Mouse (Mus musculus) induced T-regulatory cell, adult 2 months (primary cell): ENCODE measurements around the gene Gtf2e1.
A peak's percentile ranks its signal among the peaks of the same experiment; 100 is the strongest.

Experiments
- DNase-seq: peaks from one replicate; pipeline ENCODE4 v3.0.0-alpha.2; 2012; ENCODE audit warnings: low read depth

Gtf2e1 gene

DNA sequence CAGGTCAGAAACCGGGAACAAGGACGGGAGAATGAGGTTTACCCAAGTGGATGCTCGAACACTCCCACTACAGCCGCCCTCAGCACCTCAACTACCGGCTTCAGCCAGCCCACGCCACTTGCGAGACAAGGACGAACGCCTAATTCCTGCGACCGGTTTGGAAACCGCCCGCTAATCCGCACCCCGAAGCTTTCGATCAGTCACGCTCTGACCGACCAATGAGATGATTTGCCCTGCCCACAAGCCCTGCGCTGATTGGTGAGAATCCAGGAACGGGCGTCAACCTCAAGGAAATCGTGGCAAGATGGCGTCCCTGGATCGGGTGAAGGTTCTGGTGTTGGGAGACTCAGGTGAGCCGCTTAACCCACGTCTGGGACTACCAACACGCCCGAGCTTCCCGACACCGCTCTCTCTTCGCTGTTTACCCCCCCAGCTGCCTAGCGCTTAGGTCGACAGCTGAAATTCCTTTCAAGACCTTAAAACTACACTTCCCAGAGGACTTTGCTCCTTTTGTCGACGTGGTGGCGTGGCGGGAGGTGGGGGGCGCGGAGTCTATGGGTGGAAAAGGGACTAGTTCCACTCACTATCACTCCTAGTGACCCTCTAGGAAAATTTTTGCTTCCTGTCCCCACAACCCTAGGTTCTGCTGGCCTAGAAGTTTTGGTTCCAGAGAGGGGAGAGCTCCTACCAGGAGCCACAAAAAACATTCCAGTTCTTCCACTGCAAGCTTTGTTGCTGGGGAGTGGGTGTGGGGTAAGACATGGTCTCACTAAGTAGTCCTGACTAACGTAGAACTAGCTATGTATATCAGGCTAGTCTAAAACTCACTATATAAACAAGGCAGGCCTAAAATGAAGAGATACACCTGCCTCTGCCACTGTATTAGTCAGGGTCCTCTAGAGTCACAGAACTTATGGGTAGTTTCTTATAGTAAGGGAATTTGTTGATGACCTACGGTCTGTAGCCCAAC is at the start of gene Gtf2e1, which contains the start of gene Rabl3:
Gtf2e1 (minus strand) TSS at position 179 of the 970 bp plus-strand sequence.
Rabl3 (plus strand) TSS at position 275 of the 970 bp plus-strand sequence.
- peak; percentile 99 for DNase-seq

DNA sequence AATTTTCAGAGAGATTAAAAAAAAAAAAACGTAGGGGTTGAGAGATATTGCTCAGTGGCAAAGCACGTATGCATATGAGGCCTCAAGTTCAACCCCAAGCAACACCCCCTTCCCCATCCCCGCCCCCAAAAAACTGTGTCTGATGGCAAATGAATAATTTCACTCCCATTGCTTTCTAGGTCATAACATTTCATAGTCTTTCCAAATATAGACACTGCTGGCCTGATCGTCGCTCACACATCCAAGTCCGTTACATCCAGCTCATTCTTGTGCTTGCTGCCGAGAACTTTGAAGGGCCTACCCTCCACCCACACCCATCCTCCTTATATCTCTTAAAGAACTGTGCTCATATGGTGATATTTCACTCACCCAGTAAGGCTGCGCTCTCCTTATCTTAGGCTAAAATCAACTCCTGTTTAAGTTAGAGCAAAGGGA is 45.6 kb upstream of the Gtf2e1 start:
- DNase-seq: no peak

DNA sequence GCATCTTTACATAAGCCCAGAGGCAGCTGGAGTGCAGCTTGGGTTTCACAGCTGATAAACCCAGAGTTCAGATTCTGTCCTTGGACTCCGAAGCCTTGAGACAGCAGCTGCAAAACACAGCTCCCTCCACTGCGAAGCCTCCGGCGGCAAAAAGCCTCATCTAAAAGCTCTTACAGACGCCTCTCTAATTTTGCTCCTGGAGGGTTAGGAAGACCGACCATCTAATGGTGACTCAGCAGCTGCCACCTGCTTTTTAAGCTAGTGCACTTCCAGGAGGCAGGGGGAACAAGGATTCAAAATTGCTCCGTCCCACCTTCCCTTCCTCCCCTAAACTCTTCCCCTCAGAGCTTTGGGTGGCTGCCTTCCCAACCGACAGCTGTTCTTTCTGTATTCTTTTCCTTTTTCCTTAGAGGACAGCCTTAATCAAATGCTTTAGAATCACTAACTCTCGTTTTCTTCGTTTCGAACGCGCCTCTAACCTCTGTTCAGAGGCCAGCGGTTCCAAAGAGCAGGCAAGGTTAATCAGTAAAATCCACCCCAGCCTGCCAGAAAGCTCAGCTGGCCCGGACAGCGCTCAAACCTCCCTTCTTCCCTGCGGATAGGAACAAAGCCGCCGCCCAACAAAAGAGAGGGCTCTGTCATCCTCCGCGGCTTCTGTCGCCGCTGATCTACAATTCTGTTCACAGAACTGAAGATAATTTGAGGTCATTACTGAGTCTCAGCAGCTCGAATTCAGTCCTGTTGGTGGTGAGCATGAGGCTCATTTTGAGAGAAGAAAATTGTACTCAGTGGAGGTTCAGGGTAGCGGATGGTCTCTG is 44.8 kb upstream of the Gtf2e1 start:
- DNase-seq: no peak

DNA sequence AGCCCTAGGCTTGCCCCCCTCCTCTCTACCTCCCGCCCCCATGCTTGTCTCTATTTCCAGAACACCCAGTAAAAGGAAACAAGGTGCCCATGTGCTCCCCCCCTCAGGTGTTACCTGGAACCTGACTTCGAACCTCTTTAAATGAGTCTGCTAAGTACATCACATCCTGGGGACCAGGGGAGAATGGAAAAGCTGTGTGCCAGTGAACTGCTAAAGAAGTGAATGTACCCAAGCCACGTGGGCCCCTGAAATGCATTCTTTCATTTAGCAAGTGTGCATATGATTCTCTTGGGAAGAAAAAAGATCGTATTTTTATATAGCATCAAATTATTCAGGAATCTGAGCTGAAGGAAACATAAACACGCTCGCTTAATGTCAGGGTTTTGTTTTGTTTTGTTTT is 44.2 kb upstream of the Gtf2e1 start:
- no peak for DNase-seq

DNA sequence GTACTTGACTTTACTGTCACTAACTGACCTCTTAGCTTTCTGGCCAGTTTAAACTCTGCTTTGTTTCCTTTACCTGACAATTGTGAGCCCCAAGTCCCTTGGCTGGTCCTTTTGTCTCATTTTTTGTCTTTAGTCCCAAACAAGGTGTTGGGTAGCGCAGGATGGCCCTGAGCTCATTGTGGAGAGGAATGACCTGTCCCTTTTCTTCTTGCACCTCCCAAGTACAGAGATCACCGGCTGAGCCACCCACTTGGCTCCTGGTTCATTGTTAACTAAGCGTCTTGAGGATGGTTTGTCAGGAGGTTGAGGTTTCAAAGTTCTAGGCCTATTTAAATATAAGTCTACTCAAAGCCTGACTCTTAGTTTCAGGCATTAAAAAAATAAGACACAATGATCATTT is 43.7 kb upstream of the Gtf2e1 start:
- DNase-seq: no peak

DNA sequence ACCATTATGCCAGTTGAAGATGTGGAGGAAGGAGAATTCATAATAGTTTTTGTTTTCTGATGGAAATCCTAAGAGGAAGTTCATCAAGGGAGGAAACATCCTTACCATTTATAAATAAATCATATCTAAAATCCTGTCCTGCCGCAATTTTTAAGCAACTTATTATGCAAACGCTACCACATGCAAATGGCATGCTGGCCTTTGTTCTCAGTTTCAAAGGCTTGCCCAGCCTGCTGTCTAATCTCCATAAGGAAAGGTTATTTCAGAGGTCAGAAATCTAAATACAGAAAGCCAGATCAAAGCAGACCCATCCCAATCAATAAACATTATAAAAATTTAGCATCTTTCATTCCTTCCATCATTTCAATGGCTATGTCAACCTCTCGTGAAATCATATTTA is 42.3 kb upstream of the Gtf2e1 start:
- no peak for DNase-seq

DNA sequence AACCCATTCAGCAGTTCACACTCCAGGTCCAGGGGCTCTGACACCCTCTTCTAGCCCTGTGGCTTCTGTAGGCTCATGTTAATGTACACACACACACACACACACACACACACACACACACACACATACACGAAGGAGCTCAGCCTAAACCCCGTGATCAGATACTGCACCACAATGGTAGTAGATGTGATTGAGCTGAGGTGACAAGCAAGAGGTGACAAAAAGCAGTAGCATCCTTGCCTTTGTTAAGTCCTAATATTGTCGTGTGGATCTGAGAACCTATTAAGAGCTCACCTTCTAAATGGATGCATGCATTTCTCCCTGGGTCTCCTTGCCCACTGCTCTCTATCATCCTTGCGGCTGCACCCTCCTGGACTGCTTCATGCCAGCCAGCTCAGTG is 41.1 kb upstream of the Gtf2e1 start:
- DNase-seq: no peak

DNA sequence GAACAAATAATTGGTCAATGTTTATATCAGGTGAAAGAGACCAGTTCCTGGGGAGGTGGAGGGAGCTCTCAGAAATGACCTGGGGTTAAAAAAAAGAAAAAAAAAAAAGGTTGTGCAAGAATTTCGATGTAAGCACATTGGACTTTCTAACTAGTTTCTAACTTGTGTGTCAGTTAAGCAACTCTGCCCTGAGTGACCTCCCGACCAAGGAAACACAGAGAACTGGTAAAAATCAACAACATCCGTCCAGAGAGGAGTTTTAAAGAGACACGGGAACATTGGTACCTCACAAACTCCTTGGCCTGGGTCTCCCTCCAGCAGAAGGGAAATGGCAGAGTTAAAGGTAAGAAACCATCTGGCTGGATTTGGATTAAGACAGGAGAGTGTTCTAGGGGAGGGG is 40.4 kb upstream of the Gtf2e1 start, which contains the start of gene Hgd:
Hgd (plus strand) TSS at position 160 of the 400 bp plus-strand sequence.
- no peak for DNase-seq

DNA sequence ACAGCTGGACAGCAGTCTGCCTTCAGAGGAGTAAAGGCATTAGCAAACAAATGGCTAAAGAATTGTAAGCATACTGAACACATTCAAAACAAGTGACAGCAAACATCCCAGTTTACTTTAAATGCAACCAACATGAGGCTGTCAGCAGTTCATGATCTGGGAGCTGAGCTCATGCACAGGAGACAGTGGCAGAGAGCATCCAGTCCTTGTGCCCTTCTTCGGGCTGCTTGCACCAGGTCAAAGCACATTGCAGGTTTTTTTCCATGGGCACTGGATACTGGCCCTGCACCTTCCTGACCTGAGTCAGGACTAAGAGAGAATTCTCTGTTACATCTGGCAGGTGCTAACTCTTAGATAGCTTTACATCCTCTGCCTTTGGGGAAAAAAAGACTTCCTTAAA is 40.0 kb upstream of the Gtf2e1 start:
- DNase-seq: no peak

DNA sequence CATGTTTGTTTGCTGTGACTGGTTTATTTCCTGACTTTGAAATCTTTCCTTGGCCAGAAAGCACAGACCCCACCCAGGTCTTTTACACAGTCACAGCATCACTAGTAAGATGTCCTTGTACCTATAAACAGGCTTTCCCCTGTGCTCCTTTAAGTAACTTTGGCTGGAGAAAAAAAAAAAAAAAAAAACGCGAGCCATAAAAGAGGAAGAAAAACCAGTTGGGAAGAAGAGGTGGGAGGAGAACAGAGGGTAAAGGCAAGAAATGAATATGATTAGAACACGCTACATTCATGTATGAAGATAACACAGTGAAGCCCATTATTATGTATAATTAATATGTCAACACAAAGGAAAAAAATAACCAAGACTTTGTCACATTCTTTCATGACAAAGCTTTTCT is 35.7 kb upstream of the Gtf2e1 start:
- no peak for DNase-seq

DNA sequence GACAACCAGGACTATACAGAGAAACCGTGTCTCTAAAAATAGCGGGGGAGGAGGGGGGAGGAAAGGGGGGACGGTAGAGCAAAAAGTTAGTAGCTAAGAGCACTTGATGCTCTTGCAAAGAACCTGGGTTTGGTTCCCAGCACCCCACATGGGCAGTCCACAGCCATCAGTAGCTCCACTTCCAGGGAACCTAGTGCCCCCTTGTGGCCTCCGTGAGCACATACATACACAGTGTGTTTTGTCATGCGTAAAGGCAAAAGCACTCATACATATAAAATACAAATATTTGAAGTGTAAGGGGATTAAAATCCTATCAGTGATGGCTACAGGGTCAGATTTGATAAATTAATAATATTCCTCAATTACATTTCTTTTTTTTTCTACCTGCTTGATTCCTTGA is 33.5 kb upstream of the Gtf2e1 start:
- peak; percentile 5 for DNase-seq

DNA sequence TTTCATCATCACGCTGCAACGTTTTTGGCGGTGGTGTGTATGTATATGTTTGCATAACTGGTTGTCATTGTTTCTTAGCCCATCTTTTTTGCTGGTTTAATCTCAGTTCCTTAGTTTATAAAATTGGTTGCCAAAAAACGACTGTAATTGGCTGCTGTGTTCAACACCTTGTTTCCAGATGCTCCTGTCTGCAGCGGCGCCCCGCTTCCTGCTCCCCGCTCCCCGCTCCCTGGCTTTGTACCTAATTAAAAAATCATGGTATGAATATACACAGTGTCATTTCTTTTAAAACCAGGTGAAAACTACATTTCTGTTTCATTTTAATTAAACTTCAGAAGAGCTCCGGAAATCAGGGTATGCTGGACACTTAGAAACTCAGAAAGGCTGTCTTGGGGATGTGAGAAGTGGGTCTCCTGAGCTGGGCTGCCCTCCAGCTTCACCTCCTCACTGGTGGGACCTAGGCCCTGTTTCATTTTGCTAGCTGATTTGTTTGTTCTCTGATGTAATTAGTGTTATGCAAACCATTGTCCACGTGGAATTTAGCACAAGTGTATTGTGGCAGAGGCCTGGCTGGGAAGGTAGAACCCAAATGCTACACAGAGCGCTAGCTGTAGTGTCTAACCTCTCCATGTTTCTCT is 32.6 kb upstream of the Gtf2e1 start:
- DNase-seq: no peak

DNA sequence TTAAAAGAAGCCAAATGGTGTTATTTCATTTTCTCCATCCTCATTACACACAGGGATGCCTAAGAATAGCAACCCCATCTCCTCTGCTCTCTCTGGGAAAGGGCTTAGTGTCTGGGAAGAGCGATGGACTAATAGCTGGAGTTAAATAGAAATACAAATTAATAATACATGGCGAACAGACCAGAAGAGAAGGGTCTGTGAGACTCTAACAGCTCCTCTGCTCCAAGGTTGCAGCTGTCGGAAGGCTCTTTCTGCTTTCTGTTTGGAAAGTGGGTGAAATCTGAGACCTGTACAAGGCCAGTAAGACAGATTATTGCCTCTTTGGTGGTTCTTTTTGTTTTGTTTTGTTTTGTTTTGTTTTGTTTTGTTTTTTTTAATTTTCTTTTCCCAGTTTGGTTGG is 32.0 kb upstream of the Gtf2e1 start:
- DNase-seq: no peak

DNA sequence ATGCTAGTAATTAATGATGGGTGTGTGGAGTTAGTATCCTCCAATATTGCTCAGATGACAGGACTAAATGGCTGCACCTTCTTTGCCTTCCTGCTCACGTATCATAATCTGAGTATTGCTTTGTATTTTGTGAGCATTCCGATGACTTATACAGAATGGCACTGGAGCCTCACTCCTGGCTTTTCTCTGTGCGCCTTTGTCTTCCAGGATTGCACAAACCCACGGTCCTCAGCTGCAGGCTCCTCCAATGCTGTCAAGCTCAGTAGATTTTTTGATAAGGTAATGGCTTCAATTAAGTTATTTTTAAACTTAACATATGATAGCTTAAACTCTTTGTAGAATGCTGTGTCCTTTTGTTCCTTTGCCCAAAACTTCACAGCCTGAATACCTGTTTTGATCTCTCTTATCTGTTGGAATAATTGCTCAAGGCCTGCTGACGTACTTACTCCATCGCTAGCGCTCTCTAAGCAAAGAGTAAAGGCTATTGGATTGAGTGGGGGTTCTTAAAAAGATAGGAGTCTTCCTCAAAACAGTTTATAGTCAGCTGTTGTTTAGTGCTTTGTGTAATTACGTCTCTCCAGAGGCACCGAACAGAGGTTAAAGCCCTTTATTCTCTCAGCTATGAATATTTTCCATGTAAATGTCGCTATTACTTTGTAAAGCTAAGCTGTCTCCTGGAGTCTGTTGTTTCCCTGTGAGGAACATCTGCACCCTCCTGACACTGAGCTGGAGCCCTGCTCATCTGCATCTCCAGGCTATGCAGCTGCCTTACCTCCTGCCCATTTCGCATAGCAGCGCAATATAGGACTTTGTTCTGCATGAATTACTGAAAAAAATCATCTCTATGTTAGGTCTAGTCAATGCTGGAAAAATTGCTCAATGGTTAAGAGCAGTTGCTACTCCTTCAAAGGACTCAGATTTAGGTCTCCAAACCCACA is 27.8 kb upstream of the Gtf2e1 start:
- DNase-seq: no peak

DNA sequence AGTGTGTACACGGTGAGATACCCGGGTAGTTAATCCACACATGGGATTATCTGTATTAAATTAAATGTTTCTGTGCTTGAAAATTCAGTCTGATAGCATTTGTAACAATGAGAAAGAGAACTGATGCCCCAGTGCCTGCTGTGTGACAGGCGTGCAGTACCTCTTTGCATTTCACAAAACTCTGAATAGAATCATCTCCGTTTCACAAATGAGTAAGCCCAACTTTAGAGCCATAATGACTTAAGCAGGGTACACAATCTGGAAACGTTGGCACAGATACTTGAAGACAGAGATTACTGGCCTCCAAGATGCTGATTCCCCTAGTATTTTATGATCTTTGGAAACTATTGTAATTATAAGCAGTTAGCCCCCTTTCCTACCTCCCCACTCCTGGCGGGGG is 26.5 kb upstream of the Gtf2e1 start:
- DNase-seq: no peak

DNA sequence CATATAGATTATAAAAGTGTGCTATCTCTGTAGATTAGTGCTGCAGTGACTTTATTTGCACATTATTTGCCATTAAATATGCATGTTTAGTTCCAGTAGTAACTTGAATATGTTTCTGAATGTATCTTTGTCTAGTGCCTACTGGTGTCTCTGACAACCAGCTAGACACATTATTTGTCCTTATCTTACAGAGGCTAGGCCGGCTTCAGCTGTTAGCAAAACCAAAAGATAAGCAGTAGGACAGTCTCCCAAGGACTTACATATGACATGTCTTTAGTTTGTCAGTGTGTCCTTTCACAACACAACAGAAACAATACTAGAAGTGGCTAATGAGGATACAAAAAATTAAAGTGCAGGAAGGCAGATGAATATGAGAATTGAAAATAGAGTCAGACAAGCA is 25.5 kb upstream of the Gtf2e1 start:
- DNase-seq: no peak

DNA sequence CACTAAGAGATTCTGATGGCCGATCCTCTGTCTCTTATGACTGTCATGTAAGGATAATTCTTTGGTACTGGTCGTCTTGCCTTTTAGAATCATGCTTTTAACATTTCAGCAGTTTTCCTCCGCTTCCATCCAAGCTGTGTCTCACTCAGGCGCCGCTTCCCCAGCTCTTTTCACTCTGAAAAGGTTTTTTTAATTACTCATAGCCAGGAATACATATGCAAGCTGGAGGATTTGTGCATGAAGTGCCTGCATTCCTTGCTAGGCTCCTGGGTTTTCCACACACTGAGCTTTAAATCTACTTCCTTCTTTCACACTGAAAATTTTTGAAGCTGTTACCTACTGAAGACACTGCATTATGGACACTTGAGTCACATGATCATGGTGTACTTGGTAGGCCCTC is 23.4 kb upstream of the Gtf2e1 start:
- no peak for DNase-seq

DNA sequence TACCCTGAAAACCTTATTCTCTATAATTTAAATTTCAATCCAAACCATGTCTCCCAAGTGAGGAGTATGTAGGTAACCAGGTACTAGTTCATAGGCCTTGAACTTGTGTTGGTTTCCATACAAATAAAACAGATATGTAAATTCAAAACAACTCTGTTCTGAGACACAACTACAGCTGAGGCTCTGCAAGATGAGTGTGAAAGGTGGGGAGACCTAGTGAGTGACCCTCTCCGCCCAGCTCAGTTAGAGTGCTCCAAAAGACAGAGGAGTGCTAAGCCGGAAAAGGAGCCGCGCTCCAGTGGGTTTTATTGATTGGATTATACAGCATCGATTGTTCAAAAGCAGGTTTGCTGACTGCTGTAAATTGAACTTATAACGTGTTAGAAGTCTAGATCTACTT is 22.8 kb upstream of the Gtf2e1 start:
- no peak for DNase-seq

DNA sequence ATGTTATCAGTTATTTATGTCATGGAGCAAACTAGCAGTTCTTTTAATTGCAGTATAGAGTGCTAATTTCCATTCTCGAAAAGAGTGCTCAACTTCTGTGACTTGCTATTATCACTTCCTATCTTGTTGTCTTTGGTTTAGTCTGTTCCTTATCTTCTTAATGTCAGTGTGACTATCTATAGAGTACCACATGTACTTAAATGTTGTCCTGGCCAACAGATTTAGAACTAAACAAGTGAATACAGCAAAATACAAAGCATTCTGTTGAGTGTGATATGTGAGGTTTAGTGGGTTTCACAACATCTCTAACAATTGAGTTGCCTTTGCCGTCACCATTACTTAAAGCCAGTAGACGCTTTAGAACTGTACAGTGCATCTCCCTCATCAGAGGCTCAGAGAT is 13.2 kb upstream of the Gtf2e1 start:
- DNase-seq: no peak

DNA sequence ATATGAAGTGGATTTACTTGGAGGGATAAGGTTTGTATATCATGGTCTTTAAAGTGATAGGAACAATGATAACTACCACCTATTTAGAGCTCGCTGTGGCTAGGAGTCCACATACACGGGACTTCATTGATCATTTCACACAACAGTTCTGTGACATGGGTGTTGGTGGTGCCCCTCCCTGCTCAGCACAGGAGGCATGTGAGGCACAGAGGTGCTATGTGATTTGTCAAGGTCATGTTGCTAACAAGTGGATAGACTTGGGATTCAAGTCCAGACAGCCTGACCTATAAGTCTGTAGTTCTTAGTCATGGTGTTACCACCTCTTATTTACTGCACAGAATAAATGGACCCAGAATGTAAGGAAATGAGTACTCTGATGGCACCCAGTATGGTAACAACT is 11.4 kb upstream of the Gtf2e1 start:
- no peak for DNase-seq

DNA sequence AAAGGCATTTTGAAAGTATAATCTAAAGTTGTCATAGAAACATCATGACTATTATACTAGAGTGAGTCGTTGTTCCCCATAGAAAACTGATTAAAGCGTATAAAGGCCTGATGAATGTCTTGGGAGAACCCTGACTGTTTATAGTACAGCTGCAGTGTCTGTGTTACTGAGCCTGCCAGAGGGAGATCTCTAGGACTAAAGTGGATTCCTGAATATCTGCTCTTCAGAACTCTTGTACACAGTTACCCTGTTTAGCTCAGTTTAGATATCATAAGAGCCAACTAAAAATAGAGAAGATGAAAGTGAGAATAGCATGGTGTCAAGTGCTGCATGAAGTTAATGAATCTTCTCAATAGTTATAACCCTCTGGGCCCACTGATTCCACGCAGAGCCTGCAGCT is 10.7 kb upstream of the Gtf2e1 start:
- no peak for DNase-seq
